Mouse (Mus musculus): ENCODE data around the gene Neurl2. TPM values are rescaled to one million over a fixed set of nuclear protein-coding genes. Genes with fewer than 3 reads are reported as not detected.

Gene Neurl2
- polyA plus RNA-seq, 1 experiment from 2014 or later = 7.5 TPM

DNA sequence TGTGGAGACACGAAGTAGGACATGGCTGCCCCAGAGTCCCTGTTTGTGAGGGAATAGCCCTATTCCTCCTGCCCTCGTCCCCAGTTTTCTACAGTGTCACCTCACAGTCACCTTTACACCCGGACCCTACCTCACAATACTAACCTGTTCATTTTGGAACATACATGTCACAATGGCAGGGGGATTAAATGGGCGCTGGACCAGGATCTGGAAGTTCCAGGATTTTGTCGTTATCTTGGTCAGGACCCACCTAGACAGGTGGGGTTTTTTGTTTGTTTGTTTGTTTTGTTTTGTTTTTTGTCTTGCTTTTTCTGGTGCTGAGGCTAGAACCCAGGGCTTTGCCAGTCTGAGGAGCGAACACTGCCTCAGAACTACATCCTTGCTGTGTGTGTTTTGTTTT is 4.8 kb downstream of the Neurl2 start, which contains the start of gene Spata25:
Gene Spata25, minus strand, starts transcription at position 101 of the 400 bp plus-strand sequence.
- H3K27me3 ChIP-seq = no peaks in the 10 kb centered on the region
- H3K36me3 ChIP-seq = peaks cover 29% of the 10 kb centered on the region
- WGBS = 74% methylated on average over 6 of the region's 6 CpGs
- no peak for ATAC-seq (ENCODE audit: borderline replicate concordance, extremely low read depth, low FRiP score, low TSS enrichment)
- no peaks in the 10 kb centered on the region for H3K9me3 ChIP-seq
- H3K4me2 ChIP-seq = no peak within 1 kb of the TSS
- no peak within 1 kb of the TSS for H3K27ac ChIP-seq
- H3K4me3 ChIP-seq = no peak within 1 kb of the TSS
- H3K9ac ChIP-seq = no peak within 1 kb of the TSS
- H3K4me1 ChIP-seq = peaks cover 16% of the 10 kb centered on the region; the same call in 1 of the 2 replicates

DNA sequence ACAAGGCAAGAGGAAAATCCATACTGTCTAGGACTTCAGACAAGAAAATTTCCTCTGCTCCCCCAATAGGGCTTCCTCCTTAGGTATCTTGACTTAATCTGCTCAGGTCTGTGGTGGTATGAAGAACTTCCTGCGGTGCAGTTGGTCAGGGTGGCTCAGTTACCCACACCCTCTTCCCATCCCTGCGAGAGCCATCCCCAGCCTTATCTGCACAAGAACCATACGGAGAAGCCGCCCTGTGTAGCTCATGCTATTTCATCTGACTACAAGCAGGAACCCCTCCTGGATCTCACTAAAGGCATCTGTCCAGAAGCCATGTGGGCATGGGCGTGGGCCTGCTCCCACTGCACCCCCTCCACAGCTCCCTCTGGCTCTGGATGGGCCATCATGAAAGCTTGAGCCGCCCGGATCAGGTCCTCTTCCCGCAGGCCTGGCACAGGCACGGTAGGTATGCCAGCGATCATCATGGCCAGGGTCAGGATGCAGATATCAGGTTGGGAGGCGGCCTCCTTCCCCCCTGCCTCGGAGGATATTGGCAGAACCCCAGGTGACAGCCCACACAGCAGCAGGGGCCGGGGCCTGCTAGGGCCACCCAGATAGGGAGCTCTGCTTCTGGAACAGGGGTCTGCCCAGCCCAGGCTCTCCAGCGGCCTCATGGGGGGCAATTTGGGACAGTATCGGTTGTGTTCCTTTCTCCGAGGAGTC is 6.0 kb downstream of the Neurl2 start:
- 86% methylated on average over 16 of the region's 16 CpGs for WGBS
- Histone ChIP-seq H3K4me2 (no peak overlapping the region), H3K9me3 (no peaks in the 10 kb centered on the region), H3K27ac (no peak overlapping the region), H3K4me1 (peaks cover 13% of the 10 kb centered on the region), H3K4me3 (no peak overlapping the region), H3K9ac (no peak overlapping the region), H3K36me3 (peaks cover 29% of the 10 kb centered on the region), H3K27me3 (no peaks in the 10 kb centered on the region)
- ATAC-seq (ENCODE audit: borderline replicate concordance, extremely low read depth, low FRiP score, low TSS enrichment) = no peak

DNA sequence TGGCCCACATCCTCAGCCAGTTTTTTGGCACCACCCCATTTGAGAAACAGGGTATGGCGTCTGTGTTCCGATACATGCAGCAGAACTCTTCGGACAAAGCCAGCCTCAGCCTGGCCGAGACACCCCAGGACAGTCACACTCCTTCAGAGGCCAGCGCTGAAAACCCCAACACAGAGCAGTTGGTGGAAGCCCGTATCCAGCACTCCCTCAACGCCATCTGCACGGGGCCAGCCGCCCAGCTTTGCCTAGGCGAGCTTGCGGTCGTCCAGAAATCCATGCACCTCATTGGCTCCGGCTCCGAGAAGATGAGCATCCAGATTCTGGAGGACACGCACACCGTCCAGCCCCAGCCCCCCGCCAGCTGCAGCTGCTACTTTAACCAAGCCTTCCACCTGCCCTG is 7.7 kb downstream of the Neurl2 start:
- H3K9me3 ChIP-seq = no peaks in the 10 kb centered on the region
- peaks cover 40% of the 10 kb centered on the region for H3K36me3 ChIP-seq
- no peaks in the 10 kb centered on the region for H3K27me3 ChIP-seq
- H3K9ac ChIP-seq = no peak overlapping the region
- no peak overlapping the region for H3K27ac ChIP-seq
- no peak overlapping the region for H3K4me3 ChIP-seq
- H3K4me1 ChIP-seq = peaks cover 14% of the 10 kb centered on the region
- WGBS = 92% methylated on average over 17 of the region's 17 CpGs
- no peak overlapping the region for H3K4me2 ChIP-seq
- no peak for ATAC-seq (ENCODE audit: borderline replicate concordance, extremely low read depth, low FRiP score, low TSS enrichment)

DNA sequence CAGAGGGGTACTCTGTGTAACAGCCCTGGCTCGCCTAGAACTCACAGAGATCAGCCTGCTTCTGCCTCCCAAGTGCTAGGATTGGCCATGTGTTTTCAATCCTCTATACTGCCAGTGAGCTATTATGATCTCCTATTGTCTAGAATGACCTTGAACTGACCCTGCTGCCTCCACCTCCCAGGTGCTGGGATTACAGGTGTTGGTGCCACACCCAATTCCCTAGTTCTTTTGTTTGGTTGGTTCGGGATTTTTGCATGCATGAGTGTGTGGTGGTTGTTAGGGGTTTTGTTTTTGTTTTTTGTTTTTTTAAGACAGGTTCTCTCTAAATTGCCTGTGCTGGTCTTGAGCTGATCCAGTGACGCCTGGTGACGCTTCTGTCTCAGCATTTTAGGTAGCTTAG is 9.3 kb downstream of the Neurl2 start:
- Histone ChIP-seq H3K27ac (no peak overlapping the region), H3K4me3 (0 out of 2 replicates have a peak overlapping the region, but pooled peaks have one; percentile 70), H3K9ac (no peak overlapping the region), H3K4me1 (peaks cover 14% of the 10 kb centered on the region), H3K36me3 (peaks cover 41% of the 10 kb centered on the region), H3K27me3 (no peaks in the 10 kb centered on the region), H3K4me2 (peak overlapping the region; percentile 58), H3K9me3 (no peaks in the 10 kb centered on the region)
- 93% methylated on average over 4 of the region's 4 CpGs for WGBS
- ATAC-seq (ENCODE audit: borderline replicate concordance, extremely low read depth, low FRiP score, low TSS enrichment) = no peak

DNA sequence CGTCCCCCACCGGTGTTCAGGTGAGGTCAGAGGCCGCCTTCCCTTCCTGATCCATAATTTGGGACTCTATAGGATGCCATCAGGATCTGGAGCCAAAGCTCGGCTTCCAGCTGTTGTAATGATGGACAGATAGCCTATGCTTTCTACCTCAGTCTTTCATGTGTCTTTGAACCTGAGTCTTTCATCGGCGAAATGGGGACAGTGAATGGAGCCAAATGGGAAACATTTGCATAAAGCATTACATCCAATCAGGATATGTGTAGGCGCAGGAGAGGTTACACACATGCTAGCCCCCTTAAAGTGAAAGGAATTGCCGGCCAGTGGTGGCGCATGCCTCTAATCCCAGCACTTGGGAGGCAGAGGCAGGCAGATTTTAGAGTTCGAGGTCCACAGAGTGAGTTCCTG is 10.1 kb downstream of the Neurl2 start:
- H3K27ac ChIP-seq = peak overlapping the region; percentile 66
- WGBS = 2% methylated on average over 10 of the region's 10 CpGs
- H3K27me3 ChIP-seq = no peaks in the 10 kb centered on the region
- peaks cover 14% of the 10 kb centered on the region for H3K4me1 ChIP-seq
- H3K4me2 ChIP-seq = peak overlapping the region; percentile 58
- H3K9me3 ChIP-seq = no peaks in the 10 kb centered on the region
- H3K36me3 ChIP-seq = peaks cover 41% of the 10 kb centered on the region
- H3K4me3 ChIP-seq = peak overlapping the region; percentile 70
- peak overlapping the region; percentile 70 for H3K9ac ChIP-seq
- ATAC-seq (ENCODE audit: borderline replicate concordance, extremely low read depth, low FRiP score, low TSS enrichment) = peak; percentile 76

DNA sequence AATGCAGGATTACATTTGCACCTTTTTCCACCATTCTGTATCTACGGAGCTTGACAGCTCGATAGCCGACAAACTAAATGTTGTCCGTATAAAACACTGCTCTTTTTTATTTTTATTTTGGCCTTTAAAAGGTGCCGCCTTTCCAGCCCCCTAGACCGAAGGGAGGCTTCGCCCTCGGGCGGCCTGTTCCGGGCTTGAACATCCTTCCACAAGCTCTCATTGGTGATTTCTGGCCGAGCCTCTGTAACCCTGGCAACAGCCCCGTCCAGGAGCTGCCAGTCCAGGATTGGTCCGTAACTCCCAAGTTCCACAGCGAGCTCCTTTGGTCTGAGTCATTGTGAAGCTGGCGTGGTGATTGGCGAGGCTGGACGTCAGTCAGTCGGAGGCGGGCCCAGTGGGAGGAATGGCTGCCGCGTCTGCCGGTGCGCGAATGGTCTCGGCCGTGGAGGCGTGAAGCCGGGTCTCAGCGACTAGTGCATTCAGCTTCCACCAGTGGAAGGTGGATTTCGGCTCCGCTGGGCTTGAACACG is 10.6 kb downstream of the Neurl2 start, which contains the start of gene Zswim1:
Gene Zswim1, plus strand, starts transcription at position 51 of the 530 bp plus-strand sequence.
- peaks cover 41% of the 10 kb centered on the region for H3K36me3 ChIP-seq
- H3K9ac ChIP-seq = peak within 1 kb of the TSS; percentile 70
- WGBS = 1% methylated on average over 32 of the region's 32 CpGs
- H3K27ac ChIP-seq = peak within 1 kb of the TSS; percentile 66
- ATAC-seq (ENCODE audit: borderline replicate concordance, extremely low read depth, low FRiP score, low TSS enrichment) = peak; percentile 99
- peak within 1 kb of the TSS; percentile 58 for H3K4me2 ChIP-seq
- H3K27me3 ChIP-seq = no peaks in the 10 kb centered on the region
- H3K4me1 ChIP-seq = peaks cover 19% of the 10 kb centered on the region
- H3K9me3 ChIP-seq = no peaks in the 10 kb centered on the region
- H3K4me3 ChIP-seq = peak within 1 kb of the TSS; percentile 70

DNA sequence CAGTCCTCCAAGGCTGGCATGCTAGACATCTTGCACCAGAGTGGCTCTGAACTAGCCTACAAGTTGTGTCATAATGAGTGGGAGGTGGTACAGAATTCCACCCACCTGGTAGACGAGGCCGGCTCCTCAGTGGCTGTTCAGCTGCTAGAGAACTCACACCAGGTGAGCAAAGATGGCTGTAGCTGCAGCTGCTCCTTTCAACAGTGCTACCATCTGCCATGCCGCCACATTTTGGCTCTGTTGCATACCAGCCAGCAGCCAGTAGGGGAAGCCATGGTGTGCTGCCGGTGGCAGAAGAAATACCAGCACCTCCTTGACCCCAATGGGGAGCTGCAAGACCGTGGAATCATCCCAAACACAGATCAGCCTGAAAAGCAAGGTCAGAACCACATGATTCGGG is 12.2 kb downstream of the Neurl2 start:
- Histone ChIP-seq H3K4me3 (no peak overlapping the region), H3K27ac (no peak overlapping the region), H3K9me3 (no peaks in the 10 kb centered on the region), H3K9ac (no peak overlapping the region), H3K36me3 (peaks cover 27% of the 10 kb centered on the region), H3K27me3 (no peaks in the 10 kb centered on the region), H3K4me1 (peaks cover 27% of the 10 kb centered on the region), H3K4me2 (no peak overlapping the region)
- ATAC-seq (ENCODE audit: borderline replicate concordance, extremely low read depth, low FRiP score, low TSS enrichment) = no peak
- WGBS = 78% methylated on average over 6 of the region's 6 CpGs

DNA sequence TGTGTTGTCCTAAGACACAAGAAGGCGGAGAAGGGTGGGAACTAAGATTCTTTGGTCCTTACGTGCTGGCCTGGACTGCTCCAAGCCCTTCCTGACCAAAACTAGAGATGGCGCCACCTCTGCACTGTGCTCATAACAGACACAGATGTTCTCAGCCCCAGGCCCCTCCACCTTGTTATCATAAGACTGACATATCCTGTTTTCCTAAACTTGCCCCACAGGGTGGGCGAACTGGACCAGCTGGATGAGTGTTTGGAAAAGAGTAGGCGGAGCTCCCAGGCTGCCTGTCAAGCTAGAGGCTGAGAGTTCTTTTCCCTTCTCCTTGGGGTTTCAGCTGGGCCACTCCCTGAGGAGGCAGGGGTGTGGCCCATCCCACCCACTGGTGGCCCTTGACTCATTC is 15.6 kb downstream of the Neurl2 start:
- Histone ChIP-seq H3K9me3 (no peaks in the 10 kb centered on the region), H3K4me3 (no peak overlapping the region), H3K4me2 (no peak overlapping the region), H3K9ac (no peak overlapping the region), H3K4me1 (peaks cover 17% of the 10 kb centered on the region), H3K27me3 (no peaks in the 10 kb centered on the region), H3K27ac (peak overlapping the region; percentile 30; the same call in 1 of the 2 replicates), H3K36me3 (peaks cover 12% of the 10 kb centered on the region)
- ATAC-seq (ENCODE audit: borderline replicate concordance, extremely low read depth, low FRiP score, low TSS enrichment) = peak; percentile 17; the same call in 1 of the 2 replicates
- WGBS = 37% methylated on average over 5 of the region's 5 CpGs

DNA sequence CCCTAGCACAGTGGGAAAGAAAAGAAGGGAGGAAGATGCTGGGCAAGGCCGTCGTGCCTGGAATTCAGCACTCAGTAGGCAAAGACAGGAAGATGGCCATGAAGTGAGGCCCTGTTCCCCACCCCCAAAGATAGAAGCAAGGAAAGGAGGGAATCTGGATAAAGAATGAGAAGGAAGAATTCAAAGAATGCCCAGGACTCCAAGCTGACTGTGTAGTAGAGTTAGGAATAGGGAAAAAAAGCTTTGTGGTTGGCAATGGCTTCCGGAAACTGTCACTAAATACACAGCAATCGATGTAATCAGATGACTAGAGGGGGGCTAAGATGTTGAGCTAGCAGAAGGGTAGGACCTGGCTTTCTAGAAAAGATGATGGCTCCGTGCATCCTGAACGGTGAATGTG is 16.1 kb downstream of the Neurl2 start:
- H3K27me3 ChIP-seq = no peaks in the 10 kb centered on the region
- no peak overlapping the region for H3K4me3 ChIP-seq

DNA sequence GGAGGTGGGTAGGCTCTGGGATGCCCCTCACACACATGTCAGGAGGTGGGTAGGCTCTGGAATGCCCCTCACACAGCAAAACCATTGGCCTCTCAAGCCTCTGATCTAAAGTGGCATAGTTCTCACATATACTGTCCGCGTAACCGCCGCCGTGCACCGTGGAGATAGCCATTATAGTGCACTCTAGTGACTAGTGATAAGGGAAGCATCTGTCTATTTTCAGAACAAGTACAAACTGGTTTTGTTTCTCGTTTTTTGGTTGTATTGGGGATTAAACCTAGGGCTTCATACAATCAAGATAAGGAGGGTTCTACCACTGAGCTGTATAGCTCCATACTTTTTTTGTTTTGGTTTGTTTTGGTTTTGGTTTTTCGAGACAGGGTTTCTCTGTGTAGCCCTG is 17.4 kb downstream of the Neurl2 start:
- WGBS = 87% methylated on average over 8 of the region's 8 CpGs
- Histone ChIP-seq H3K4me1 (peaks cover 12% of the 10 kb centered on the region), H3K4me3 (no peak overlapping the region), H3K36me3 (peaks cover 4% of the 10 kb centered on the region), H3K27ac (no peak overlapping the region), H3K27me3 (no peaks in the 10 kb centered on the region), H3K4me2 (no peak overlapping the region), H3K9ac (no peak overlapping the region), H3K9me3 (no peaks in the 10 kb centered on the region)
- ATAC-seq (ENCODE audit: borderline replicate concordance, extremely low read depth, low FRiP score, low TSS enrichment) = no peak

More for the DNA sequence above, 16.1 kb downstream of the Neurl2 start:
- WGBS = 52% methylated on average over 6 of the region's 6 CpGs
- peaks cover 12% of the 10 kb centered on the region for H3K36me3 ChIP-seq
- peak overlapping the region; percentile 30; the same call in 1 of the 2 replicates for H3K27ac ChIP-seq
- H3K9ac ChIP-seq = no peak overlapping the region
- H3K9me3 ChIP-seq = no peaks in the 10 kb centered on the region
- H3K4me1 ChIP-seq = peaks cover 13% of the 10 kb centered on the region
- no peak for ATAC-seq (ENCODE audit: borderline replicate concordance, extremely low read depth, low FRiP score, low TSS enrichment)
- no peak overlapping the region for H3K4me2 ChIP-seq

DNA sequence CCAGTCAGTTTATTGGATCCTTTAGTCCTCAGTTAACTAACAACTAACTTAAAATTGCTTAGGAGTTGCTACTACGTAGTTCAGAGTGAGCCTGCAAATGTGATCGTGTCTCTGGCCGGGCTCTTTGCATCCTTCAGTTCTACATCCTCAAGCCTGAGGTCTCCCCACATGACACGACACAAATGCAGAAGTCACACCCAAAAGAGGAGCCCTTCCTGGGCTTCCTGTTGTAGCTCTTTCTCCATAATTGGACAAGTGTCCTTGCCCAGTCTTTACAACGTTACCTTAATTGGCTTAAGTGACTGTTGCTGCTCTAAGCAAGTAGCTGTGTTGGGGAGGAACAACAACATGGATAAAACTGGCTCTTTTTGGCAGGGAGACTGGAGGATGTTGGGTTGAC is 17.9 kb downstream of the Neurl2 start:
- Histone ChIP-seq H3K4me1 (peaks cover 12% of the 10 kb centered on the region), H3K27me3 (no peaks in the 10 kb centered on the region), H3K9ac (no peak overlapping the region), H3K4me3 (no peak overlapping the region), H3K4me2 (no peak overlapping the region), H3K9me3 (no peaks in the 10 kb centered on the region), H3K36me3 (no peaks in the 10 kb centered on the region), H3K27ac (no peak overlapping the region)
- no peak for ATAC-seq (ENCODE audit: borderline replicate concordance, extremely low read depth, low FRiP score, low TSS enrichment)
- WGBS = 81% methylated on average over 5 of the region's 5 CpGs

DNA sequence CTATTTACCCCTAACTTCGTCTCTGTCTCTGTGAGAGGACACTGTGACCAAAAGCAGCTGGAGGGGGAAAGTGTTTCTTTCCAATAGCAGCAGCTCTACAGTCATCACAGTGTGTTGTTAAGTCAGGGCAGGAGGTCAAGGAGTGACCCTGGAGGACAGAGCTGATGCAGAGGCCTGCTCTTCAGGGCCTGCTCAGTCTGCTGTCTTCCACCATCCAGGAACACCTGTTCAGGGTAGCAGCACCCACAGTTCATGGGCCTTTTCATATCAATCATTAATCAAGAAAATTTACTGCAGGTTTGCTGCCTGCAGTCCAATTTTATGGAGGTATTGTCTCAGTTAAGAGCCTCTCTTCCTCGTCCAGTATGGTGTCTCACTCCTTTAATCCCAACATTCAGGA is 19.7 kb downstream of the Neurl2 start:
- H3K27ac ChIP-seq = no peak overlapping the region
- ATAC-seq (ENCODE audit: borderline replicate concordance, extremely low read depth, low FRiP score, low TSS enrichment) = no peak
- WGBS = 52% methylated on average over 2 of the region's 2 CpGs

More for the DNA sequence above, 19.7 kb downstream of the Neurl2 start:
- H3K36me3 ChIP-seq = no peaks in the 10 kb centered on the region
- no peak overlapping the region for H3K4me3 ChIP-seq
- no peak overlapping the region for H3K9ac ChIP-seq
- H3K4me2 ChIP-seq = no peak overlapping the region
- no peaks in the 10 kb centered on the region for H3K9me3 ChIP-seq
- H3K27me3 ChIP-seq = no peaks in the 10 kb centered on the region
- H3K4me1 ChIP-seq = peaks cover 12% of the 10 kb centered on the region

All from lung, embryonic 15.5 days (tissue).